ENCODE assay signal across 8 mouse cellular contexts in the genomic region with DNA sequence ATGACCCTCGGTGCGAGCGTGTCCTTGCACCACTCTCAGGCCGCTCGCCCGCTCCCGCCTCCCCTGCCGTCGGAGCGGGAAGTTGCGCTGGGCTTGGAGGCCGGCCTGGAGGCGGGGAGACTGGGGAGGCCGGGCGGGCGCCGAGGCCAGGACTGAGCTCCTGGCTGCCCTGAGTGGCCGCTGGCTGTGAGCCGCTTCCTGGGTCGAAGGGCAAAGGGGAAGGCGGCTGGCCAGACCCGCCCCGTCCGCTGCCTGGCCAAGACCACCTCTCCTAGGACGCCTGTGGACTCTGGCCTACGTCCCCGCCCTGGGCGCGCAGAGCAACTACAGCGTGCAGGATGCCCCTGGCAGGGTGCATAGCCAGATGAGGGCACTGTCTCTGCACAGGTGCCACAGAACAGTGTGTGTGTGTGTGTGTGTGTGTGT. TPM values are rescaled to one million over a fixed set of nuclear protein-coding genes. Genes with fewer than 3 reads are reported as not detected.
DNase-seq lines count a peak whose midpoint lies in the region; ATAC-seq and TF ChIP-seq lines count a peak whose summit lies in the region.

No protein-coding gene starts in this region.

- no peaks in the 10 kb centered on the region for H3K36me3 ChIP-seq in E14TG2a.4 (ENCODE audit: insufficient read depth, low read length)
- no peaks in the 10 kb centered on the region for H3K36me3 ChIP-seq in forebrain, embryonic 16.5 days (ENCODE audit: control insufficient read depth, insufficient read depth)
- no peaks in the 10 kb centered on the region for H3K36me3 ChIP-seq in liver, embryonic 15.5 days (replicated peaks)
- H3K36me3 ChIP-seq in neural tube, embryonic 11.5 days (ENCODE audit: control insufficient read depth, insufficient read depth, low read length), result no peaks in the 10 kb centered on the region; the same call in 1 of the 2 replicates

- no peak for TF ChIP-seq CTCF in E14TG2a.4 (conservative IDR thresholded peaks at IDR 0.05; ENCODE audit: low read length)

- H3K27ac ChIP-seq in forebrain, embryonic 16.5 days (ENCODE audit: low read length), result no peak overlapping the region
- peak overlapping the region; percentile 84 for H3K27ac ChIP-seq in liver, embryonic 15.5 days (replicated peaks)
- peak overlapping the region; percentile 99 for H3K27ac ChIP-seq in neural tube, embryonic 11.5 days (ENCODE audit: low read depth, low read length)

- H3K4me1 ChIP-seq in E14TG2a.4 (replicated peaks; ENCODE audit: low read depth, low read length), result peaks cover 76% of the 10 kb centered on the region
- H3K4me1 ChIP-seq in forebrain, embryonic 16.5 days (replicated peaks; ENCODE audit: control insufficient read depth, insufficient read depth, low read length), result peaks cover 31% of the 10 kb centered on the region
- H3K4me1 ChIP-seq in liver, embryonic 15.5 days (replicated peaks), result peaks cover 19% of the 10 kb centered on the region; the same call in 1 of the 2 replicates
- peaks cover 43% of the 10 kb centered on the region for H3K4me1 ChIP-seq in neural tube, embryonic 11.5 days (ENCODE audit: control insufficient read depth, insufficient read depth, low read length)

- no peaks in the 10 kb centered on the region for H3K9me3 ChIP-seq in E14TG2a.4 (ENCODE audit: low read length)
- no peaks in the 10 kb centered on the region for H3K9me3 ChIP-seq in forebrain, embryonic 16.5 days (ENCODE audit: control insufficient read depth, low read length)
- H3K9me3 ChIP-seq in liver, embryonic 15.5 days (replicated peaks), result no peaks in the 10 kb centered on the region
- H3K9me3 ChIP-seq in neural tube, embryonic 11.5 days (ENCODE audit: control insufficient read depth, low read length), result no peaks in the 10 kb centered on the region

- peaks cover 67% of the 10 kb centered on the region for H3K27me3 ChIP-seq in E14TG2a.4 (ENCODE audit: insufficient read depth, low read length)
- H3K27me3 ChIP-seq in forebrain, embryonic 16.5 days (replicated peaks; ENCODE audit: control insufficient read depth, insufficient read depth, low read length), result peaks cover 19% of the 10 kb centered on the region
- peaks cover 66% of the 10 kb centered on the region for H3K27me3 ChIP-seq in liver, embryonic 15.5 days
- H3K27me3 ChIP-seq in neural tube, embryonic 11.5 days (ENCODE audit: control insufficient read depth, insufficient read depth, low read length), result no peaks in the 10 kb centered on the region

- H3K9ac ChIP-seq in forebrain, embryonic 16.5 days (replicated peaks; ENCODE audit: low read depth, low read length), result peak overlapping the region; percentile 63
- H3K9ac ChIP-seq in liver, embryonic 15.5 days, result no peak overlapping the region; the same call in 1 of the 2 replicates
- peak overlapping the region; percentile 94 for H3K9ac ChIP-seq in neural tube, embryonic 11.5 days (ENCODE audit: low read length)

- H3K4me2 ChIP-seq in forebrain, embryonic 16.5 days (ENCODE audit: low read length), result peak overlapping the region; percentile 91
- H3K4me2 ChIP-seq in liver, embryonic 15.5 days, result peak overlapping the region; percentile 61
- H3K4me2 ChIP-seq in neural tube, embryonic 11.5 days (ENCODE audit: low read depth), result peak overlapping the region; percentile 81

- 3% methylated on average over 24 of the region's 30 CpGs for WGBS in forebrain, embryonic 16.5 days
- 2% methylated on average over 30 of the region's 30 CpGs for WGBS in liver, embryonic 15.5 days (ENCODE audit: insufficient replicate concordance)
- 0% methylated on average over 28 of the region's 30 CpGs for WGBS in neural tube, embryonic 11.5 days

- intact Hi-C loops in heart, postnatal 14 days (cut with DNase I), result no loop called here

- ATAC-seq in forebrain, embryonic 16.5 days, result peak; percentile 63
- ATAC-seq in liver, embryonic 15.5 days (ENCODE audit: insufficient read depth), result peak; percentile 85
- peak; percentile 6; the same call in 1 of the 2 replicates for ATAC-seq in neural tube, embryonic 11.5 days (ENCODE audit: insufficient read depth, low FRiP score, low TSS enrichment)

- H3K4me3 ChIP-seq in E14TG2a.4 (replicated peaks; ENCODE audit: low read length), result peak overlapping the region; percentile 85
- H3K4me3 ChIP-seq in forebrain, embryonic 16.5 days (replicated peaks; ENCODE audit: low read length), result peak overlapping the region; percentile 55
- H3K4me3 ChIP-seq in liver, embryonic 15.5 days (replicated peaks), result peak overlapping the region; percentile 61
- peak overlapping the region; percentile 66 for H3K4me3 ChIP-seq in neural tube, embryonic 11.5 days (ENCODE audit: low read depth, low read length)

- DNase-seq in cerebellum, adult 11 months, result peak; percentile 33
- DNase-seq in heart, postnatal 14 days, result peak; percentile 91 to 93
- peak; percentile 76 for DNase-seq in layer of hippocampus, adult 11-12 months (ENCODE audit: low spot score)
- DNase-seq in neural tube, embryonic 11.5 days (ENCODE audit: low spot score), result peak; percentile 82
- peak; percentile 83 for DNase-seq in testis, postnatal 14 days (ENCODE audit: low spot score)

RNA-seq across cellular contexts. Expression of a gene that starts 0.4 kb away (rescaled TPM):
- 0.05 TPM in 1 of 2 replicates, not detected in the other for polyA plus RNA-seq in forebrain, embryonic 16.5 days (2015; fragmentation: Nextera tagmentation; extraction: Ambion mirVana)
- total RNA-seq in heart, postnatal 14 days (2021), result 1 to 10 TPM; 2.3 to 2.8 TPM
- 0.07 and 0.08 TPM in 2 replicates for polyA plus RNA-seq in liver, embryonic 15.5 days (2015; fragmentation: Nextera tagmentation; extraction: Ambion mirVana)
- 1.6 and 1.7 TPM in 2 replicates for polyA plus RNA-seq in neural tube, embryonic 11.5 days (2014; fragmentation: Nextera tagmentation; extraction: Ambion mirVana)

RNA-seq across cellular contexts. Expression of a gene that starts 31.5 kb away (rescaled TPM):
- not detected in 2 replicates for polyA plus RNA-seq in forebrain, embryonic 16.5 days (2015; fragmentation: Nextera tagmentation; extraction: Ambion mirVana)
- not detected for total RNA-seq in heart, postnatal 14 days (2021)
- polyA plus RNA-seq in liver, embryonic 15.5 days (2015; fragmentation: Nextera tagmentation; extraction: Ambion mirVana), result not detected in 2 replicates
- not detected in 2 replicates for polyA plus RNA-seq in neural tube, embryonic 11.5 days (2014; fragmentation: Nextera tagmentation; extraction: Ambion mirVana)

RNA-seq across cellular contexts. Expression of a gene that starts 36.8 kb away (rescaled TPM):
- not detected in 2 replicates for polyA plus RNA-seq in forebrain, embryonic 16.5 days (2015; fragmentation: Nextera tagmentation; extraction: Ambion mirVana)
- total RNA-seq in heart, postnatal 14 days (2021), result not detected
- polyA plus RNA-seq in liver, embryonic 15.5 days (2015; fragmentation: Nextera tagmentation; extraction: Ambion mirVana), result not detected in 2 replicates
- polyA plus RNA-seq in neural tube, embryonic 11.5 days (2014; fragmentation: Nextera tagmentation; extraction: Ambion mirVana), result not detected in 2 replicates

RNA-seq across cellular contexts. Expression of a gene that starts 49.6 kb away (rescaled TPM):
- polyA plus RNA-seq in forebrain, embryonic 16.5 days (2015; fragmentation: Nextera tagmentation; extraction: Ambion mirVana), result 8.0 and 8.4 TPM in 2 replicates
- total RNA-seq in heart, postnatal 14 days (2021), result 10 to 100 TPM; 28.5 to 31.5 TPM
- polyA plus RNA-seq in liver, embryonic 15.5 days (2015; fragmentation: Nextera tagmentation; extraction: Ambion mirVana), result 1.4 and 2.6 TPM in 2 replicates
- polyA plus RNA-seq in neural tube, embryonic 11.5 days (2014; fragmentation: Nextera tagmentation; extraction: Ambion mirVana), result 5.1 and 5.2 TPM in 2 replicates

Comparison
In these comparisons a context has a peak if more than half of its experiments do, and no peak if none do; other contexts are left out.
1. DNase-seq: peak in every context shown above with its lines; median percentile 92 in heart, postnatal 14 days; 83 in testis, postnatal 14 days; 82 in neural tube, embryonic 11.5 days; 76 in layer of hippocampus, adult 11-12 months; 33 in cerebellum, adult 11 months.
2. ATAC-seq: peak in every context shown above with its lines; median percentile 85 in liver, embryonic 15.5 days; 63 in forebrain, embryonic 16.5 days; 6 in neural tube, embryonic 11.5 days.